Mouse (Mus musculus) inflammation-experienced regulatory T-cells, adult 6 months (primary cell): Measurements from ENCODE around the gene Cdc40. TPM values are rescaled to one million over a fixed set of nuclear protein-coding genes. Genes with fewer than 3 reads are reported as not detected.

Experiments
- ATAC-seq: one replicate; pipeline ENCODE4 v1.8.0; 2017
- polyA plus RNA-seq, 3 experiments: library from polyadenylated mRNA; unstranded; fragments of 100-300 nt; shearing (Covaris generic); gene quantifications; one replicate each; pipeline ENCODE4 v1.2.1; 2017

Gene Cdc40
- polyA plus RNA-seq = 10 to 100 TPM; 58.8 to 86.5 (median 75.6) TPM

- peak; percentile 98 for ATAC-seq
These were observed at the start of gene Cdc40, which contains the start of gene Wasf1 for GRCm38 (mm10) chr10:40882831-40883643. Gene Cdc40 (minus strand): TSS chr10:40883311. Gene Wasf1 (plus strand): TSS chr10:40883475.

GRCm38 (mm10) chr10:40919464-40919863, 36.4 kb upstream of the Cdc40 start:
- ATAC-seq = no peak

- no peak for ATAC-seq
These were observed 35.7 kb upstream of the Cdc40 start for GRCm38 (mm10) chr10:40918669-40919440.

GRCm38 (mm10) chr10:40915240-40915639, 32.1 kb upstream of the Cdc40 start:
- ATAC-seq = no peak

- ATAC-seq = no peak
These were observed 27.7 kb upstream of the Cdc40 start for GRCm38 (mm10) chr10:40910811-40911210.

- ATAC-seq = no peak
These were observed 25.5 kb upstream of the Cdc40 start for GRCm38 (mm10) chr10:40908580-40908979.

GRCm38 (mm10) chr10:40906802-40907201, 23.7 kb upstream of the Cdc40 start:
- ATAC-seq = no peak

GRCm38 (mm10) chr10:40906131-40906530, 23.0 kb upstream of the Cdc40 start:
- no peak for ATAC-seq

- ATAC-seq = no peak
These were observed 18.7 kb upstream of the Cdc40 start for GRCm38 (mm10) chr10:40901786-40902185.

- no peak for ATAC-seq
These were observed 13.5 kb upstream of the Cdc40 start for GRCm38 (mm10) chr10:40896656-40897055.

- ATAC-seq = no peak
These were observed 12.7 kb upstream of the Cdc40 start for GRCm38 (mm10) chr10:40895765-40896164.

- ATAC-seq = no peak
These were observed 6.0 kb upstream of the Cdc40 start for GRCm38 (mm10) chr10:40889146-40889545.

GRCm38 (mm10) chr10:40887316-40887715, 4.2 kb upstream of the Cdc40 start:
- no peak for ATAC-seq

GRCm38 (mm10) chr10:40885432-40885831, 2.3 kb upstream of the Cdc40 start:
- no peak for ATAC-seq

- no peak for ATAC-seq
These were observed 1.2 kb upstream of the Cdc40 start for GRCm38 (mm10) chr10:40884279-40884806.

GRCm38 (mm10) chr10:40883644-40884278, 650 bp upstream of the Cdc40 start:
- ATAC-seq = peak; percentile 34

GRCm38 (mm10) chr10:40882333-40882732, 778 bp downstream of the Cdc40 start:
- no peak for ATAC-seq

- no peak for ATAC-seq
These were observed 1.9 kb downstream of the Cdc40 start for GRCm38 (mm10) chr10:40881236-40881635.

- ATAC-seq = no peak
These were observed 3.1 kb downstream of the Cdc40 start for GRCm38 (mm10) chr10:40879969-40880368.

- ATAC-seq = no peak
These were observed 4.9 kb downstream of the Cdc40 start for GRCm38 (mm10) chr10:40878246-40878645.

- ATAC-seq = no peak
These were observed 11.1 kb downstream of the Cdc40 start for GRCm38 (mm10) chr10:40872052-40872451.

GRCm38 (mm10) chr10:40871301-40871700, 11.8 kb downstream of the Cdc40 start:
- no peak for ATAC-seq

GRCm38 (mm10) chr10:40868081-40868480, 15.0 kb downstream of the Cdc40 start:
- no peak for ATAC-seq
